Mouse (Mus musculus): Measurements from ENCODE around the gene Dnase1l2.

GRCm38 (mm10) chr17:24425905-24426304 is 17.0 kb downstream of the Dnase1l2 start:
- TF ChIP-seq ZC3H11A (IDR thresholded peaks at IDR 0.05; ENCODE audit: borderline replicate concordance, low read depth, low read length) (no peak), HCFC1 (IDR thresholded peaks at IDR 0.05; ENCODE audit: borderline replicate concordance, insufficient read depth, low read length) (no peak)

All from ES-E14 (cell line).